Mouse (Mus musculus) embryo, embryonic 11 days (tissue): ENCODE data around the gene Rfx7.
"Not testable (repeated sequence)": the region's sequence is repeated elsewhere in the genome, so short reads cannot be mapped to it uniquely, and the experiment has no call there.

Experiments used
- DNase-seq: peaks from one replicate; pipeline ENCODE4 v3.0.0-alpha.2; 2015

Gene Rfx7

DNA sequence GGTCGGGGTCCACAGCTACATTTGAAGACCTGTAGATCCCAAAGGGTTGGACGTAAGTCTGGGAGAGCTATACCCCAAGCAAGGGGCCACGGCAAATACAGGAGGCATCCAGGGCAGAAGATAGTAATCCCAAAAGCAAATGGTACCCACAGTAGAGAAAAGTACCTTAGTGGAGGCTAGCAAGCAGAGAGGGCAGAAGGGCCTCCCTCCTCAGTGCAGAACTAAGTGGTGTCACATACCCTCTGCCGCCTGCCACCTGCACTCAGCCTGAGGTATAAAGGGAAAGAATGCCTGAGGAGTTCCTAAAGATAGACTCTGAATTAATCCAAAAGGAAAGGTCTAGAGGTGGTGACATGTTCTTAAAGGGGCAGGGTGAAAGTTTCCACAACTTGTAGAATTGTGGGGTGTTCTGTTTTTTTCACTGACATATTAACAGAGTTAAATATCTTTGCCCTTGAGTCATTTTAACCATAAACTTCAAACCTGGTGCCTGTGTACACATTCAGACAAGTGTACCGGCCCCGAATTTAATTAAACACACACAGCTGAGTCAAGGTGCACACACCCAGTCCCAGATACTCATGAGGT is 109.1 kb downstream of the Rfx7 start:
- no peak for DNase-seq

DNA sequence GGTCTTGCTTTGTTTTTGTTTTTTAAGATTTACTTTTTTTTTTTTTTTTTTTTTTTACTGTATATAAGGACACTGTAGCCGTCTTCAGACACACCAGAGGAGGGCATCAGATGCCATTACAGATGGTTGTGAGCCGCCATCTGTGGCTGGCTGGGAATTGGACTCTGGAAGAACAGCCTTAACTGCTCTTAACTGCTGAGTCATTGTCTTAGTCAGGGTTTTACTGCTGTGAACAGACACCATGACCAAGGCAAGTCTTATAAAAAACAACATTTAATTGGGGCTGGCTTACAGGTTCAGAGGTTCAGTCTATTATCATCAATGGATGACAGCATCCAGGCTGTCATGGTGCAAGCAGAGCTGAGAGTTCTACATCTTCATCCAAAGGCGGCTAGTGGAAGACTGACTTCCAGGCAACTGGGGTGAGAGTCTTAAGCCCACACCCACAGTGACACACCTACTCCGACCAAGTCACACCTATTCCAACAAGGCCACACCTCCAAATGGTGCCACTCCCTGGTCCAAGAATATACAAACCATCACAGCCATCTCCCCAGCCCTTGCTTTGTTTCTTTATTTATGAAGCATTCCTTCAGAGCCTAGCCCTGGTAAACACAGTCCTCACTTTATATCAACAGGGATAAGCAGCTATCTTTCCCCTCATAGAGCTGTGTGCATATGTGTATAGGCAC is 110.9 kb downstream of the Rfx7 start:
- not testable (repeated sequence) for DNase-seq

GRCm38 (mm10) chr9:72643651-72644417 is 111.8 kb downstream of the Rfx7 start:
- DNase-seq: no peak

- no peak for DNase-seq
These were observed 112.5 kb downstream of the Rfx7 start for GRCm38 (mm10) chr9:72644418-72645110.

DNA sequence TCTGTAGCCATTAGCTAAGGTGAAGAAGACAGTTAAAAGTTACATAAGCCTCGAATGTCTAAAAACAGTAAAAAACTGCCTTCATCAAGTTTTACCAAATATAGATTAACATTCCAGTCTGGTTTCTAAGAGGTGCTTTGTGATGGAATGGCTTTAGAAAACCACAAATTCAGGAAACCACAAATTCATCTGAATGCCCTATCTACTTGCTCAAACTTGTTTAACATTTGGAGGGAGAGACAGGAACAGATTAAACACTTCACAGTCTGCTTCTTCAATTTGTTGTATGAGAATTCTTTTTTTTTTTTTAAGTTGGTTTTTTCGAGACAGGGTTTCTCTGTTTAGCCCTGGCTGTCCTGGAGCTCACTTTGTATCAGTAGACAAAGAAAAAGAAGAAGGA is 117.7 kb downstream of the Rfx7 start:
- DNase-seq: no peak

DNA sequence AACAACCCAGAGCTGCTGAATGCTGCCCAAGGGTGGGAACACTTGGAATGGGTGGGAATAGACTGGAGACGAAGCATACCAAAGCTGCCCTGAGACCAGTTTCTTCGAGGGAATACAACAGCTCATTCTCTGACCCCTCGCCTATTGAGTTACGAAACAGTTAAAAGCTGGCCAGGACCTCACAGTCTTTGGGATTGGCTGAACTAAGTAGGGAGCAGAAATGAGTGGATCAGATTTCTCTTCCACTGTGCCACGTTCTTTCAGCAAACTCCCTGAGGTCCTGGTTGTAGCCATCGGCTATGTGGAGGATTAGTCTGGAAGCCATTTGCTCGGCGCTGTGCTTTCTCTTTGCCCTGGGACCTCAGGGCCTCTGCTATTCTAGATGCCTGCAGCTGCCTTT is 120.9 kb downstream of the Rfx7 start:
- peak; percentile 83 for DNase-seq

DNA sequence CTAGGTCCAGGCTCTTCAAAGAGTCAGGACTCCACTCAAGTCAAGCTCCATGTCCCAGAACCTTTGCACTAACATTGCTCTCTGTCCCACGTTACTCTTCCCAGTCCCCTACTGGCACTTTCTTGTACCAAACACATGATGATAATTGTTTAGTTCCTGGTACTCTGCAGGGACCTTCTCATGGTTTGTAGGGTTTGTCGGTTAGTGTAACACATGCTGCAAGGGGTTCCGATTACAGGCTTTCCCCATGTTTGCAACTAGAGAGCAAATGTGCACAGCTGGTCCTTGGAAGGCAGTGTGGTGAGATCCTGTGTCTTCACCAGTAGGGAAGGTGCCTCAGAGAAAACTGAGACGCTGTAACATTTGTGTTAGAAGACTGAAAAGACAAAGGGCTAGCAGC is 121.5 kb downstream of the Rfx7 start:
- DNase-seq: peak; percentile 50

GRCm38 (mm10) chr9:72654593-72655242 is 122.7 kb downstream of the Rfx7 start:
- DNase-seq: peak; percentile 75

DNA sequence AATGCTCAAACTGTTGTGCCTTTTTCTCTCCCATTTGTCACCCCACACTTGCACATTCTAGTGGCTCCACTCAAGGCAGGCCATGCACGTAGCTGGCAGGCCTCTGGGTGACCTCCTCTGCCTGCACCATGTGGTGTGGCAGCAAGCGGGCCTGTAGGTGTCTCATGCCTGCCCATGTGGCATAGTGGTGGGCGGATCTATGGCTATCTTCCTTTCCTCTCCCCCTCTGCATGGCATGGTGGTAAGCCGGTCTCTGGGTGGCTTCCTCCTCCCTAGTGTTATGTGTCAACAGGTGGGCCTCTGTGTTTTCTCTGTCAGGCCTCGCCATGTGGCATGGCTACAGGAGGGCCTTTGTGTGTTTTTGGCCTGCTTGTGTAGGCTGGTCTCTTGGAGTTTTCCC is 123.6 kb downstream of the Rfx7 start:
- DNase-seq: no peak

DNA sequence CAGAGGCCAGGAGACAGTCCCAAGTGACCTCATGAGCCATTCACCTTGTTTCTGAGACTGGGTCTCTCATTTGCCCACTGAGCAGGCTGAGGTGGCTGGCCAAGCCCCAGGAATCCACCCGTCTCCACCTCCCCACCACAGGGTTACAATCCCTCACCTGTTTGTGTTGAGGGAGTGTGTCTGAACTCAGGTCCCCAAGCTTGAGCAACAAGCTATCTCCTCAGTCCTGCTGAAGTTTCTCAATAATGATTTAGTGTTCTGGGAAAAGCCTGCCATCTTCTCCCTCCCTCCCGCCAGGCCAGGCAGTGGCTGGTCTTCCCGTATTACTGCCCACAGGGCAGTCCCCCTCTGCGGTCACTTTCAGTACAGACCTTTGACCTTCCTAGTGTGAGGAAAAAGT is 124.5 kb downstream of the Rfx7 start:
- DNase-seq: no peak

DNA sequence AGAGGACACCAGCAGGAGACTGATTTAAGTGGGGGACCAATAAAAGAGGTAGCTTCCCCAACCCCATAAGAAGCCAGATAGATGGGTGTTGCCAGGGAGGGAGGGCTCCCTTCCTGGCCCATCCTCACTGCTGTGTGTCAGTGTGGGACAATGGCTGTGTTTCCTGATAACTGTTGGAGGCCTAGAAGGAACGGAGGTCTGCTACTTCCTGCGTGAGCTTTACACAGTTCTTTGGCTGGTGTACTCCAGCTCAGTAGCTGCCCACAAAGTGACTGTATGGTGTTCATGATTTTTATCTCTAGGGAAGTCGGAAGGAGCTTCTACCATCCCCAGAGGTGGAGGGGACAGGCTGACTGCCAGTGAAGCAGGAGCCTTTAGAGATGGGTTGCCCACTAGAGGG is 124.9 kb downstream of the Rfx7 start:
- DNase-seq: no peak

GRCm38 (mm10) chr9:72657694-72658093 is 125.7 kb downstream of the Rfx7 start:
- no peak for DNase-seq

GRCm38 (mm10) chr9:72660139-72660538 is 128.1 kb downstream of the Rfx7 start:
- DNase-seq: no peak

- DNase-seq: no peak
These were observed 128.9 kb downstream of the Rfx7 start for GRCm38 (mm10) chr9:72660911-72661310.

DNA sequence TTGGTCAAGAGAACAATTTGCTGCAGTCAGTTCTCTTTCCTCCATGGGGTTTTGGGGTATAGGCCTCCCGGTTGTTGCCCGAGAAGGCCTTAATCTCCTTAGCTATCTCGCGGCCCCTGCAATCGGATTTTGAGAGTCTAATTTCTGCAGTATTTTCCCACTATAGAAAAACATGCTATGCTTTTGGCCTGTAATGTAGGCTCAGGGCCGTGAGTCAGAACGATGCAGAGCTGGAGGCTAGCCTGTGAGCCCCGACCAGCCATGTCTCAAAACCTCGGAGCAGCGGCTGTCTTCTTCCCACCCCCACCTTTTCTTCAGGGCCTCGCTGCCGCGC is 129.5 kb downstream of the Rfx7 start:
- DNase-seq: no peak

GRCm38 (mm10) chr9:72661895-72662661 is 130.0 kb downstream of the Rfx7 start, which contains the start of gene Nedd4:
Gene Nedd4 (plus strand): TSS chr9:72662346.
- DNase-seq: peak; percentile 97

GRCm38 (mm10) chr9:72662691-72663533 is 130.9 kb downstream of the Rfx7 start:
- DNase-seq: peak; percentile 93

DNA sequence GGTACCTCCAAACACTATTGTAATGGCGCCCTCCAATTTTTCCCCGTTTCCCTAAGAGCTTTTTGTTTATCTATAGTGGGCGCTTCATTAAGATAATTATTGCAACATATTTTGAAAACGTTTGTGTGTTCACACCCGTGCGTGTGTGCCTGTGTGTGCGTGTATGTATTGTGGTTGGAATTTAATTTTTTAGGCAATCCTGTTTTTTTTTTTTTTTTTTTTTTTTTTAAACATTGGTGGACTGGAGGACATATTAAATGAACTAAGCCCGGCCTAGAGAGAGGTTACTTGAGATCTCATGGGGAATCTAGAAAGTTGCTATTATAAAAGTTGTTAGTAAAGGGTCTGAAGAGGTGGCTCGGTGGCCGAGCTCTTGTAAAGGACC is 131.5 kb downstream of the Rfx7 start:
- DNase-seq: no peak

DNA sequence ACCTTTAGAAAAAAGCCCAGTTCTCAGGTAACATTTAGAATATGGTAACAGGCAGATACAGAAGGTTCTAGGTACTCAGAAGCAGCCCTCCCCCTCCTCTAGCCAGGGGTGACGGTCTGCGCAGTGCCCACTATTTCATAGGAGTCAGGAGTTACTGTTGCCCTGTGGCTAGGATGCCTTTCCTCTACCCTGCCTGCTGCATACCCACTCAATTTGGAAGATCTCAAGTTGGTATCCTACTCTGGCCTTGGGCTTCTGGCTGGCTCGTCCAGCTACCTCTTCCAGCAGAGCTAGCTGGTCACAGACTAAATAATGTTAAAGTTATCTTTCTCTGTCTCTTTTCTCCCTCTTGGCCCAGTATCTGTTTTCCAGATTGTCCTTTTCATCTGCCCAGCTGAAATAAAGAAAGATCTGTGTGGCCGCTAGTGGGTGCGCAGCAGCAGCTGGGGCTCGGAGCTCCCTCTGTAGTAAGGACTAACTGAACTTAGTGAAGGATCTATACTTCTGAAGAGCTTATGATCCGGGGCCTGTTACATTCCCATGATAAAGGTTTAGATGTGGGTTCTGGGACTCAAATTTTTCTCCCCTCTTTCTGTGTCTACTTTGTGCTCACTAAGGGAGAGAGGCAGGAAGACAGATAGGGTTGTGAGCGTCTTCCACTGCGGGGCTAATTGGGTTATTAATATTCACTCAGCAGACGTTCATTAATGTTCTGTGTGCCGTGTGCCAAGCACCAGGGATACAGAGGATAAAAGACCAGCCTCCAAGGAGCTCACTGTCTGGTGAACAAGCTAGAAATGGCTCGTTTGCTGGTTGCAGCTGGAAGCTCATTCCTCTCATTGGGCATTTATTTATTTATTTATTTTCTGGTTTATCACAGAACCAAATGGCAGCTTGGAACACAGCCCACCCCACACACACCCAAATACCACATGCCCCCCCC is 132.6 kb downstream of the Rfx7 start:
- no peak for DNase-seq

DNA sequence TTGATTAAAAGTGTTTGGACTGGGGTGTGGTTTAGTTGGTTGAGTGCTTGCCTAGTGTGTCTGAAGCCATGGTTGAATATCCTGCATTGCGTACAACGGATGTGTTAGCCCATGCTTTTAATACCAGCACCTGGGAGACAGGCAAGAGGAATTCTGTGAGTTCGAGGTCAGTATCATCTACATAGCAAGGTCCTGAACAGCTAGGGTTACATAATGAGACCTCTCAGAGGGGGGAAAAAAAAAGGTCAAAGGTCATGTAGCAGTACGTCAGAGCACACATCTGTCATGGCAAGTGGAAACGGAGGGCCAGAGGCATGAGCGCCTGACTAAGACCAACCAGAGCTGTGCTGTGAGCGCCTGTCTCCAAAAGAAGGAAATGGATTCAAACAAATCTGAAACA is 133.5 kb downstream of the Rfx7 start:
- peak; percentile 47 for DNase-seq
